Mouse (Mus musculus): ENCODE results near the gene Plekha4. TPM values are rescaled to one million over a fixed set of nuclear protein-coding genes. Genes with fewer than 3 reads are reported as not detected.
"Not testable (repeated sequence)": the region's sequence is repeated elsewhere in the genome, so short reads cannot be mapped to it uniquely, and the experiment has no call there.

Gene Plekha4
- polyA plus RNA-seq, 1 experiment from 2014 or later, result 7.9 TPM

- Histone ChIP-seq H3K4me3 (peak within 1 kb of the TSS; percentile 78), H3K27ac (replicated peaks) (peak within 1 kb of the TSS; percentile 82), H3K4me2 (peak within 1 kb of the TSS; percentile 93), H3K9me3 (no peaks in the 10 kb centered on the region), H3K36me3 (peaks cover 24% of the 10 kb centered on the region), H3K27me3 (no peaks in the 10 kb centered on the region), H3K4me1 (replicated peaks) (peaks cover 19% of the 10 kb centered on the region), H3K9ac (peak within 1 kb of the TSS; percentile 92)
- peak; percentile 87 for ATAC-seq (ENCODE audit: low read depth)
- WGBS, result under 1% methylated on average over 44 of the region's 44 CpGs
Measured at GRCm38 (mm10) chr7:45509912-45510787, 16.0 kb upstream of the Plekha4 start, which contains the start of gene Nucb1. Gene Nucb1, minus strand, starts transcription at chr7:45510406.

GRCm38 (mm10) chr7:45514411-45514810 lies 11.7 kb upstream of the Plekha4 start:
- 84% methylated on average over 7 of the region's 7 CpGs for WGBS
- no peak for ATAC-seq (ENCODE audit: low read depth)
- Histone ChIP-seq H3K4me1 (replicated peaks) (peaks cover 4% of the 10 kb centered on the region), H3K27me3 (no peaks in the 10 kb centered on the region), H3K9ac (no peak overlapping the region), H3K27ac (replicated peaks) (no peak overlapping the region), H3K36me3 (no peaks in the 10 kb centered on the region), H3K4me2 (no peak overlapping the region), H3K9me3 (no peaks in the 10 kb centered on the region), H3K4me3 (no peak overlapping the region)

GRCm38 (mm10) chr7:45515436-45515835 lies 10.7 kb upstream of the Plekha4 start:
- no peaks in the 10 kb centered on the region for H3K36me3 ChIP-seq
- H3K4me2 ChIP-seq, result no peak overlapping the region
- H3K9ac ChIP-seq, result no peak overlapping the region
- H3K4me3 ChIP-seq, result no peak overlapping the region
- no peaks in the 10 kb centered on the region for H3K9me3 ChIP-seq
- no peak overlapping the region for H3K27ac ChIP-seq (replicated peaks)
- WGBS, result 32% methylated on average over 16 of the region's 16 CpGs
- no peaks in the 10 kb centered on the region for H3K27me3 ChIP-seq
- H3K4me1 ChIP-seq (replicated peaks), result no peaks in the 10 kb centered on the region
- ATAC-seq (ENCODE audit: low read depth), result no peak

GRCm38 (mm10) chr7:45516846-45517245 lies 9.3 kb upstream of the Plekha4 start:
- H3K4me1 ChIP-seq (replicated peaks); H3K9me3 ChIP-seq; H3K27me3 ChIP-seq; H3K4me3 ChIP-seq; H3K4me2 ChIP-seq; H3K36me3 ChIP-seq; H3K27ac ChIP-seq (replicated peaks); ATAC-seq (ENCODE audit: low read depth); H3K9ac ChIP-seq: not testable (repeated sequence)
- whole genome bisulfite sequencing, result 75% methylated on average over 5 of the region's 5 CpGs

GRCm38 (mm10) chr7:45518618-45519017 lies 7.5 kb upstream of the Plekha4 start:
- Histone ChIP-seq H3K9ac (no peak overlapping the region), H3K4me2 (no peak overlapping the region), H3K4me1 (replicated peaks) (peaks cover 18% of the 10 kb centered on the region), H3K27me3 (no peaks in the 10 kb centered on the region), H3K36me3 (0 out of 2 replicates have a peak, but pooled peaks cover 3% of the 10 kb centered on the region), H3K4me3 (no peak overlapping the region), H3K27ac (replicated peaks) (no peak overlapping the region), H3K9me3 (no peaks in the 10 kb centered on the region)
- no peak for ATAC-seq (ENCODE audit: low read depth)
- 92% methylated on average over 16 of the region's 16 CpGs for WGBS

GRCm38 (mm10) chr7:45519345-45520120 lies 6.6 kb upstream of the Plekha4 start:
- Histone ChIP-seq H3K27me3 (no peaks in the 10 kb centered on the region), H3K36me3 (0 out of 2 replicates have a peak, but pooled peaks cover 3% of the 10 kb centered on the region), H3K9ac (no peak overlapping the region), H3K4me3 (no peak overlapping the region), H3K4me1 (replicated peaks) (peaks cover 23% of the 10 kb centered on the region), H3K27ac (replicated peaks) (no peak overlapping the region), H3K9me3 (no peaks in the 10 kb centered on the region), H3K4me2 (no peak overlapping the region)
- WGBS, result 64% methylated on average over 8 of the region's 8 CpGs
- ATAC-seq (ENCODE audit: low read depth), result no peak

GRCm38 (mm10) chr7:45520605-45521004 lies 5.5 kb upstream of the Plekha4 start:
- Histone ChIP-seq H3K4me3 (no peak overlapping the region), H3K4me1 (replicated peaks) (peaks cover 34% of the 10 kb centered on the region), H3K9ac (no peak overlapping the region), H3K27me3 (no peaks in the 10 kb centered on the region), H3K36me3 (0 out of 2 replicates have a peak, but pooled peaks cover 3% of the 10 kb centered on the region), H3K27ac (replicated peaks) (no peak overlapping the region), H3K4me2 (no peak overlapping the region), H3K9me3 (no peaks in the 10 kb centered on the region)
- no peak for ATAC-seq (ENCODE audit: low read depth)
- WGBS, result 97% methylated on average over 7 of the region's 7 CpGs

GRCm38 (mm10) chr7:45521728-45522184 lies 4.4 kb upstream of the Plekha4 start:
- peak overlapping the region; percentile 48 for H3K4me3 ChIP-seq
- no peaks in the 10 kb centered on the region for H3K27me3 ChIP-seq
- under 1% methylated on average over 28 of the region's 28 CpGs for WGBS
- peaks cover 37% of the 10 kb centered on the region for H3K4me1 ChIP-seq (replicated peaks)
- 0 out of 2 replicates have a peak, but pooled peaks cover 3% of the 10 kb centered on the region for H3K36me3 ChIP-seq
- peak overlapping the region; percentile 58 for H3K4me2 ChIP-seq
- peak overlapping the region; percentile 88 for H3K27ac ChIP-seq (replicated peaks)
- peak overlapping the region; percentile 72 for H3K9ac ChIP-seq
- no peaks in the 10 kb centered on the region for H3K9me3 ChIP-seq
- ATAC-seq (ENCODE audit: low read depth), result peak; percentile 63

GRCm38 (mm10) chr7:45522194-45522752 lies 3.9 kb upstream of the Plekha4 start:
- peak overlapping the region; percentile 88; the same call in 1 of the 2 replicates for H3K27ac ChIP-seq (replicated peaks)

GRCm38 (mm10) chr7:45522957-45523676 lies 3.0 kb upstream of the Plekha4 start:
- Histone ChIP-seq H3K27me3 (no peaks in the 10 kb centered on the region), H3K4me3 (peak overlapping the region; percentile 10; the same call in 1 of the 2 replicates), H3K4me2 (peak overlapping the region; percentile 33), H3K4me1 (replicated peaks) (peaks cover 37% of the 10 kb centered on the region), H3K9me3 (no peaks in the 10 kb centered on the region), H3K36me3 (0 out of 2 replicates have a peak, but pooled peaks cover 3% of the 10 kb centered on the region), H3K9ac (no peak overlapping the region), H3K27ac (replicated peaks) (no peak overlapping the region)
- 75% methylated on average over 18 of the region's 18 CpGs for WGBS
- ATAC-seq (ENCODE audit: low read depth), result no peak

More at GRCm38 (mm10) chr7:45522194-45522752, 3.9 kb upstream of the Plekha4 start:
- Histone ChIP-seq H3K36me3 (0 out of 2 replicates have a peak, but pooled peaks cover 3% of the 10 kb centered on the region), H3K4me1 (replicated peaks) (peaks cover 37% of the 10 kb centered on the region), H3K27me3 (no peaks in the 10 kb centered on the region), H3K4me3 (peak overlapping the region; percentile 48), H3K9me3 (no peaks in the 10 kb centered on the region), H3K4me2 (peak overlapping the region; percentile 58), H3K9ac (peak overlapping the region; percentile 72; the same call in 1 of the 2 replicates)
- WGBS, result 57% methylated on average over 16 of the region's 16 CpGs
- ATAC-seq (ENCODE audit: low read depth), result no peak

GRCm38 (mm10) chr7:45523678-45524170 lies 2.4 kb upstream of the Plekha4 start:
- 0 out of 2 replicates have a peak, but pooled peaks cover 3% of the 10 kb centered on the region for H3K36me3 ChIP-seq
- H3K4me1 ChIP-seq (replicated peaks), result peaks cover 37% of the 10 kb centered on the region
- peak overlapping the region; percentile 54; the same call in 1 of the 2 replicates for H3K9ac ChIP-seq
- H3K27me3 ChIP-seq, result no peaks in the 10 kb centered on the region
- H3K9me3 ChIP-seq, result no peaks in the 10 kb centered on the region
- no peak overlapping the region for H3K4me3 ChIP-seq
- no peak overlapping the region for H3K27ac ChIP-seq (replicated peaks)
- ATAC-seq (ENCODE audit: low read depth), result no peak
- WGBS, result 82% methylated on average over 13 of the region's 13 CpGs
- H3K4me2 ChIP-seq, result peak overlapping the region; percentile 33
